Mouse (Mus musculus): Measurements from ENCODE around the gene Gm17334. TPM values are rescaled to one million over a fixed set of nuclear protein-coding genes. Genes with fewer than 3 reads are reported as not detected.
A peak's percentile ranks its signal among the peaks of the same experiment; 100 is the strongest.

Gm17334 gene
- polyA plus RNA-seq, 1 experiment = 0.86 TPM

GRCm38 (mm10) chr11:53792986-53793385 lies 20.0 kb upstream of the Gm17334 start:
- Histone ChIP-seq H3K4me3 (ENCODE audit: control insufficient read depth, insufficient read depth, low read length) (no peak overlapping the region), H3K27me3 (ENCODE audit: control insufficient read depth, insufficient read depth, low read length) (no peaks in the 10 kb centered on the region), H3K27ac (ENCODE audit: control insufficient read depth, insufficient read depth, low read length) (no peak overlapping the region), H3K36me3 (ENCODE audit: control insufficient read depth, insufficient read depth, low read length) (no peaks in the 10 kb centered on the region), H3K4me1 (replicated peaks; ENCODE audit: control insufficient read depth, insufficient read depth, low read length) (peaks cover 30% of the 10 kb centered on the region)
- DNase-seq = no peak
- TF ChIP-seq POLR2A (IDR thresholded peaks at IDR 0.05; ENCODE audit: control insufficient read depth, extremely low read depth, insufficient read depth, low read length, poor library complexity) (no peak), CTCF (IDR thresholded peaks at IDR 0.05; ENCODE audit: borderline replicate concordance, control insufficient read depth, extremely low read depth, insufficient read depth, low read length, poor library complexity) (no peak)
- whole genome bisulfite sequencing = 96% methylated on average over 3 of the region's 3 CpGs

GRCm38 (mm10) chr11:53789277-53789676 lies 16.3 kb upstream of the Gm17334 start:
- H3K27me3 ChIP-seq (ENCODE audit: control insufficient read depth, insufficient read depth, low read length) = no peaks in the 10 kb centered on the region
- TF ChIP-seq CTCF (IDR thresholded peaks at IDR 0.05; ENCODE audit: borderline replicate concordance, control insufficient read depth, extremely low read depth, insufficient read depth, low read length, poor library complexity) (no peak), POLR2A (IDR thresholded peaks at IDR 0.05; ENCODE audit: control insufficient read depth, extremely low read depth, insufficient read depth, low read length, poor library complexity) (no peak)
- H3K27ac ChIP-seq (ENCODE audit: control insufficient read depth, insufficient read depth, low read length) = no peak overlapping the region
- no peak overlapping the region for H3K4me3 ChIP-seq (ENCODE audit: control insufficient read depth, insufficient read depth, low read length)
- 88% methylated on average over 3 of the region's 3 CpGs for WGBS
- H3K36me3 ChIP-seq (ENCODE audit: control insufficient read depth, insufficient read depth, low read length) = no peaks in the 10 kb centered on the region
- peaks cover 25% of the 10 kb centered on the region for H3K4me1 ChIP-seq (replicated peaks; ENCODE audit: control insufficient read depth, insufficient read depth, low read length)
- DNase-seq = no peak

- H3K4me3 ChIP-seq (ENCODE audit: control insufficient read depth, insufficient read depth, low read length) = no peak overlapping the region
- WGBS = 97% methylated on average over 8 of the region's 8 CpGs
- no peak overlapping the region for H3K27ac ChIP-seq (ENCODE audit: control insufficient read depth, insufficient read depth, low read length)
- no peaks in the 10 kb centered on the region for H3K36me3 ChIP-seq (ENCODE audit: control insufficient read depth, insufficient read depth, low read length)
- no peaks in the 10 kb centered on the region for H3K27me3 ChIP-seq (ENCODE audit: control insufficient read depth, insufficient read depth, low read length)
- peaks cover 23% of the 10 kb centered on the region for H3K4me1 ChIP-seq (replicated peaks; ENCODE audit: control insufficient read depth, insufficient read depth, low read length)
- no peak for TF ChIP-seq POLR2A (IDR thresholded peaks at IDR 0.05; ENCODE audit: control insufficient read depth, extremely low read depth, insufficient read depth, low read length, poor library complexity)
- TF ChIP-seq CTCF (IDR thresholded peaks at IDR 0.05; ENCODE audit: borderline replicate concordance, control insufficient read depth, extremely low read depth, insufficient read depth, low read length, poor library complexity) = no peak
- DNase-seq = no peak
These were observed 15.2 kb upstream of the Gm17334 start for GRCm38 (mm10) chr11:53788196-53788595.

GRCm38 (mm10) chr11:53786058-53787031 lies 13.4 kb upstream of the Gm17334 start:
- H3K4me1 ChIP-seq (replicated peaks; ENCODE audit: control insufficient read depth, insufficient read depth, low read length) = peaks cover 23% of the 10 kb centered on the region
- H3K27ac ChIP-seq (ENCODE audit: control insufficient read depth, insufficient read depth, low read length) = peak overlapping the region; percentile 76; the same call in 1 of the 2 replicates
- H3K4me3 ChIP-seq (ENCODE audit: control insufficient read depth, insufficient read depth, low read length) = no peak overlapping the region
- no peaks in the 10 kb centered on the region for H3K36me3 ChIP-seq (ENCODE audit: control insufficient read depth, insufficient read depth, low read length)
- WGBS = 54% methylated on average over 13 of the region's 13 CpGs
- DNase-seq = no peak
- TF ChIP-seq CTCF (IDR thresholded peaks at IDR 0.05; ENCODE audit: borderline replicate concordance, control insufficient read depth, extremely low read depth, insufficient read depth, low read length, poor library complexity) (no peak), POLR2A (IDR thresholded peaks at IDR 0.05; ENCODE audit: control insufficient read depth, extremely low read depth, insufficient read depth, low read length, poor library complexity) (no peak)
- no peaks in the 10 kb centered on the region for H3K27me3 ChIP-seq (ENCODE audit: control insufficient read depth, insufficient read depth, low read length)

GRCm38 (mm10) chr11:53785311-53785936 lies 12.4 kb upstream of the Gm17334 start:
- DNase-seq = no peak
- peaks cover 23% of the 10 kb centered on the region for H3K4me1 ChIP-seq (replicated peaks; ENCODE audit: control insufficient read depth, insufficient read depth, low read length)
- WGBS = 8% methylated on average over 3 of the region's 3 CpGs
- no peak overlapping the region for H3K4me3 ChIP-seq (ENCODE audit: control insufficient read depth, insufficient read depth, low read length)
- peak overlapping the region; percentile 76; the same call in 1 of the 2 replicates for H3K27ac ChIP-seq (ENCODE audit: control insufficient read depth, insufficient read depth, low read length)
- TF ChIP-seq CTCF (IDR thresholded peaks at IDR 0.05; ENCODE audit: borderline replicate concordance, control insufficient read depth, extremely low read depth, insufficient read depth, low read length, poor library complexity) = no peak
- no peak for TF ChIP-seq POLR2A (IDR thresholded peaks at IDR 0.05; ENCODE audit: control insufficient read depth, extremely low read depth, insufficient read depth, low read length, poor library complexity)
- H3K27me3 ChIP-seq (ENCODE audit: control insufficient read depth, insufficient read depth, low read length) = no peaks in the 10 kb centered on the region
- no peaks in the 10 kb centered on the region for H3K36me3 ChIP-seq (ENCODE audit: control insufficient read depth, insufficient read depth, low read length)

- peaks cover 12% of the 10 kb centered on the region for H3K36me3 ChIP-seq (ENCODE audit: control insufficient read depth, insufficient read depth, low read length)
- no peak for DNase-seq
- H3K27ac ChIP-seq (ENCODE audit: control insufficient read depth, insufficient read depth, low read length) = no peak overlapping the region
- peaks cover 26% of the 10 kb centered on the region for H3K4me1 ChIP-seq (replicated peaks; ENCODE audit: control insufficient read depth, insufficient read depth, low read length)
- H3K27me3 ChIP-seq (ENCODE audit: control insufficient read depth, insufficient read depth, low read length) = no peaks in the 10 kb centered on the region
- WGBS = 90% methylated on average over 9 of the region's 9 CpGs
- no peak overlapping the region for H3K4me3 ChIP-seq (ENCODE audit: control insufficient read depth, insufficient read depth, low read length)
- no peak for TF ChIP-seq CTCF (IDR thresholded peaks at IDR 0.05; ENCODE audit: borderline replicate concordance, control insufficient read depth, extremely low read depth, insufficient read depth, low read length, poor library complexity)
- TF ChIP-seq POLR2A (IDR thresholded peaks at IDR 0.05; ENCODE audit: control insufficient read depth, extremely low read depth, insufficient read depth, low read length, poor library complexity) = no peak
These were observed 10.3 kb upstream of the Gm17334 start for GRCm38 (mm10) chr11:53783288-53783687.

Data from thymus, adult 2 months (tissue).